8 mouse cellular contexts compared by ENCODE assay signal in the genomic region with DNA sequence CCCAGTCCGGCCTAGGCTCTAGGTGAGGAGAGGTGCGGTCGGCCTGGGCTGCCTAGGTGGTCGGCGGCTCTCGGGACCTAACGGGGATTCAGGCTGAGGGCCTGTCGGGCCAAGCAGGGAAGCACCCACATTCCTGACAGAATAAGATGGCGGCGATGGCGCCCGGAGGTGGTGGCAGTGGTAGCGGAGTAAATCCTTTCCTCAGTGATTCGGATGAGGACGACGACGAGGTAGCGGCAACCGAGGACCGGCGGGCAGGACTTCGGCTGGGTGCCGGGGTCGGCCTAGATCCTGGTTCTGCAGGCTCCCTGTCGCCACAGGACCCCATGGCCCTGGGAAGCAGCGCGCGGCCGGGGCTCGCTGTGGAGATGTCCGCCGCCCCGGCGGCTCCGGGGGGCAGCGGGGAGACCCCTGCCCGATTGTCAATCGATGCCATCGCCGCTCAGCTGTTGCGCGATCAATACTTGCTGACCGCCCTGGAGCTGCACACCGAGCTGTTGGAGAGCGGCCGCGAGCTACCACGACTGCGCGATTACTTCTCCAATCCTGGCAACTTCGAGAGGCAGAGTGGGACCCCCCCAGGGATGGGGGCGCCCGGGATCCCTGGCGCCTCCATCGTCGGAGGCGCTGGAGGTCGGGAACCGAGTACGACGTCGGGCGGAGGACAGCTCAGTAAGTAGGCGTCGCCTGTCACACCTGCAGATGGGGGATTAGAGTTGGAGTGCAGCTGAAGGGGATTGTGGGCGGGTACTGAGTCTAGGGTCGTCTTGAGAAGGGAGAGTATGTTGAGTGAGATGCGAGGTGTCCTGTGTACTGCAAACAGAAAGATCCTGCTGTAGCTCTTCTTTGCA. TPM values are rescaled to one million over a fixed set of nuclear protein-coding genes. Genes with fewer than 3 reads are reported as not detected.
A peak's percentile ranks its signal among the peaks of the same experiment; 100 is the strongest.
DNase-seq lines count a peak whose midpoint lies in the region; ATAC-seq and TF ChIP-seq lines count a peak whose summit lies in the region.

No protein-coding gene starts in this region.

- intact Hi-C loops in heart, adult 2 months (cut with DNase I) = loop anchor here (5.0 to 10.0 kb wide), 2 partner anchors 373 to 731 kb away; no protein-coding TSS in a partner anchor

- H3K9ac ChIP-seq in heart, adult 2 months (ENCODE audit: low read depth, low read length) = peak overlapping the region; percentile 75
- peak overlapping the region; percentile 96 for H3K9ac ChIP-seq in heart, postnatal 0 days (replicated peaks; ENCODE audit: low read depth, low read length)
- peak overlapping the region; percentile 90 for H3K9ac ChIP-seq in limb, embryonic 14.5 days (ENCODE audit: low read depth, low read length, severe bottlenecking)

- no peak for TF ChIP-seq EP300 in heart, adult 2 months (IDR thresholded peaks at IDR 0.05; ENCODE audit: insufficient read depth, low read depth, low read length)
- TF ChIP-seq EP300 in heart, postnatal 0 days (IDR thresholded peaks at IDR 0.05; ENCODE audit: low read depth) = no peak

- no peak for TF ChIP-seq POLR2A in heart, adult 2 months (IDR thresholded peaks at IDR 0.05; ENCODE audit: insufficient read depth, low read depth, low read length)
- TF ChIP-seq POLR2A in limb, embryonic 14.5 days (IDR thresholded peaks at IDR 0.05; ENCODE audit: borderline replicate concordance, extremely low read depth, insufficient read depth, insufficient read length) = no peak

- no peak for TF ChIP-seq CTCF in heart, adult 2 months (IDR thresholded peaks at IDR 0.05)
- TF ChIP-seq CTCF in heart, postnatal 0 days (IDR thresholded peaks at IDR 0.05; ENCODE audit: low read depth) = no peak

- peak; percentile 33; the same call in 1 of the 2 replicates for ATAC-seq in heart, postnatal 0 days (ENCODE audit: insufficient read depth, low read depth)
- peak; percentile 56 for ATAC-seq in limb, embryonic 14.5 days (ENCODE audit: low FRiP score, low read depth)

- no peaks in the 10 kb centered on the region for H3K9me3 ChIP-seq in heart, postnatal 0 days (replicated peaks; ENCODE audit: control insufficient read depth, low read length)
- H3K9me3 ChIP-seq in limb, embryonic 14.5 days (ENCODE audit: control insufficient read depth, low read length) = no peaks in the 10 kb centered on the region

- no peaks in the 10 kb centered on the region for H3K27me3 ChIP-seq in heart, adult 2 months (ENCODE audit: control insufficient read depth, insufficient read depth, low read length)
- no peaks in the 10 kb centered on the region for H3K27me3 ChIP-seq in heart, postnatal 0 days (ENCODE audit: control insufficient read depth, insufficient read depth, low read length)
- H3K27me3 ChIP-seq in limb, embryonic 14.5 days (ENCODE audit: control insufficient read depth, insufficient read depth, low read length) = no peaks in the 10 kb centered on the region

- H3K4me2 ChIP-seq in heart, postnatal 0 days (ENCODE audit: low read depth, low read length) = peak overlapping the region; percentile 95
- peak overlapping the region; percentile 80 for H3K4me2 ChIP-seq in limb, embryonic 14.5 days (replicated peaks; ENCODE audit: low read depth, low read length, severe bottlenecking)

- peak overlapping the region; percentile 95 for H3K4me3 ChIP-seq in heart, adult 2 months
- peak overlapping the region; percentile 79 for H3K4me3 ChIP-seq in heart, postnatal 0 days (ENCODE audit: low read depth, low read length)
- H3K4me3 ChIP-seq in limb, embryonic 14.5 days (replicated peaks; ENCODE audit: low read length) = peak overlapping the region; percentile 98

- DNase-seq in heart, adult 2 months = no peak
- no peak for DNase-seq in heart, adult 9 months (ENCODE audit: low spot score in 2 of 2)
- DNase-seq in CD4-positive, CD25-positive, alpha-beta regulatory T cell, adult 2 months (ENCODE audit: low read depth, low spot score) = peak; percentile 29
- DNase-seq in embryo, embryonic 10 days (ENCODE audit: low spot score) = peak; percentile 46
- DNase-seq in heart, postnatal 0 days (ENCODE audit: low spot score) = no peak
- no peak for DNase-seq in limb, embryonic 14.5 days (ENCODE audit: low spot score)
- DNase-seq in naive thymus-derived CD4-positive, alpha-beta T cell, adult 2 months (ENCODE audit: low read depth) = peak; percentile 42
- no peak for DNase-seq in gastrocnemius, adult 18-20 months (ENCODE audit: low spot score)

- H3K4me1 ChIP-seq in heart, adult 2 months (ENCODE audit: control insufficient read depth, insufficient read depth, low read length) = peaks cover 7% of the 10 kb centered on the region
- H3K4me1 ChIP-seq in heart, postnatal 0 days (ENCODE audit: control insufficient read depth, insufficient read depth) = peaks cover 10% of the 10 kb centered on the region; the same call in 1 of the 2 replicates
- peaks cover 11% of the 10 kb centered on the region for H3K4me1 ChIP-seq in limb, embryonic 14.5 days (ENCODE audit: control insufficient read depth, insufficient read depth, low read length)

- WGBS in heart, adult 2 months = under 1% methylated on average over 68 of the region's 68 CpGs
- WGBS in heart, postnatal 0 days = under 1% methylated on average over 68 of the region's 68 CpGs
- 2% methylated on average over 68 of the region's 68 CpGs for WGBS in limb, embryonic 14.5 days

- no peaks in the 10 kb centered on the region; the same call in 1 of the 2 replicates for H3K79me2 ChIP-seq in heart, adult 2 months (replicated peaks; ENCODE audit: control insufficient read depth, insufficient read depth, low read length)

- H3K27ac ChIP-seq in heart, adult 2 months = peak overlapping the region; percentile 81
- H3K27ac ChIP-seq in heart, postnatal 0 days (ENCODE audit: low read depth) = peak overlapping the region; percentile 58
- peak overlapping the region; percentile 71 for H3K27ac ChIP-seq in limb, embryonic 14.5 days (replicated peaks; ENCODE audit: low read depth, low read length)

- peaks cover 8% of the 10 kb centered on the region for H3K36me3 ChIP-seq in heart, adult 2 months (ENCODE audit: control insufficient read depth, insufficient read depth, low read length)
- H3K36me3 ChIP-seq in heart, postnatal 0 days (replicated peaks; ENCODE audit: control insufficient read depth, insufficient read depth, low read length) = no peaks in the 10 kb centered on the region
- no peaks in the 10 kb centered on the region for H3K36me3 ChIP-seq in limb, embryonic 14.5 days (ENCODE audit: control insufficient read depth, insufficient read depth, low read length)

RNA-seq across cellular contexts. Expression of a gene that starts 0.5 kb away (rescaled TPM):
- 10 to 100 TPM; 18.9 to 21.6 TPM for total RNA-seq in heart, adult 2 months (2021)
- 8.4 and 11.7 TPM in 2 replicates for polyA plus RNA-seq in heart, adult 2 months (2012; rRNA removed)
- 23.9 and 25.4 TPM in 2 replicates for total RNA-seq in heart, postnatal 0 days (2014; rRNA removed; ENCODE audit: low replicate concordance)
- 11.0 and 12.2 TPM in 2 replicates for polyA plus RNA-seq in heart, postnatal 0 days (2015; fragmentation: Nextera tagmentation; extraction: Ambion mirVana)
- 22.9 and 28.6 TPM in 2 replicates for polyA plus RNA-seq in limb, embryonic 14.5 days (2012; rRNA removed)
- polyA plus RNA-seq in limb, embryonic 14.5 days (2014; fragmentation: Nextera tagmentation; extraction: Ambion mirVana) = 24.3 and 31.8 TPM in 2 replicates
- total RNA-seq in gastrocnemius, adult 18-20 months (2021) = 1 to 10 TPM; 8.4 to 9.7 TPM

RNA-seq across cellular contexts. Expression of a gene that starts 0.7 kb away (rescaled TPM):
- total RNA-seq in heart, adult 2 months (2021) = 10 to 100 TPM; 12.5 to 13.4 TPM
- polyA plus RNA-seq in heart, adult 2 months (2012; rRNA removed) = 12.8 and 18.9 TPM in 2 replicates
- total RNA-seq in heart, postnatal 0 days (2014; rRNA removed; ENCODE audit: low replicate concordance) = 14.7 and 66.4 TPM in 2 replicates
- polyA plus RNA-seq in heart, postnatal 0 days (2015; fragmentation: Nextera tagmentation; extraction: Ambion mirVana) = 5.1 and 5.7 TPM in 2 replicates
- 20.1 and 31.0 TPM in 2 replicates for polyA plus RNA-seq in limb, embryonic 14.5 days (2012; rRNA removed)
- 14.5 and 18.8 TPM in 2 replicates for polyA plus RNA-seq in limb, embryonic 14.5 days (2014; fragmentation: Nextera tagmentation; extraction: Ambion mirVana)
- total RNA-seq in gastrocnemius, adult 18-20 months (2021) = 1 to 10 TPM; 7.7 to 9.9 TPM

Comparison
In these comparisons a context has a peak if more than half of its experiments do, and no peak if none do; other contexts are left out.
1. DNase-seq: peak in CD4-positive, CD25-positive, alpha-beta regulatory T cell, adult 2 months (single experiment), embryo, embryonic 10 days (single experiment) and naive thymus-derived CD4-positive, alpha-beta T cell, adult 2 months (single experiment); none in heart, adult 2 months (0 of 2), heart, adult 9 months (0 of 2), heart, postnatal 0 days (single experiment), limb, embryonic 14.5 days (single experiment) and gastrocnemius, adult 18-20 months (single experiment).
2. Peak in every context shown above with its lines, with median percentiles within 50 percentile points of each other: H3K27ac ChIP-seq, H3K4me3 ChIP-seq and H3K9ac ChIP-seq.